Mouse (Mus musculus): ENCODE measurements around the gene Atox1. TPM values are rescaled to one million over a fixed set of nuclear protein-coding genes. Genes with fewer than 3 reads are reported as not detected.

Gene Atox1
- polyA plus RNA-seq, 1 experiment from 2014 or later = 325 TPM

DNA sequence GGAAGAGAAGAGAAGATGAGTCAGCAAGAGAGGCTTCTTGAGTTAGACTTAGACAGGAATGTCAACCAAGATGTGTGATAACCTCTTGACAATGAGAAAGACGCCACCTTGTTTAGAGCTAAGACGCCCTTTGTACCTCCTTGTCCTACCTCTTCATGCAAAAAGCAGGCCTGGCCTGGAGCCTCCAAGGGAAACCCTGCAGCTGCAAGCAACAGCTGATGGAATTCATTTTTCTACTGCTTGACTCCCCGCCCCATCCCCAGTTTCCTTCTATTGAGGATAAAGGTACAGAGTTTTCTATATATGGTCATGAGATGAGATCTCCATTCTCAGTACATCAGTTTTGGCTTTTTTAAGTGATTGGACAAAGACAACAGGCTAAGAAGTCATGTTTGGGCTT, 51.0 kb downstream of the Atox1 start:
- no peak overlapping the region for H3K4me3 ChIP-seq
- ATAC-seq (ENCODE audit: low FRiP score, low read depth) = no peak
- peaks cover 93% of the 10 kb centered on the region for H3K36me3 ChIP-seq
- H3K9ac ChIP-seq = no peak overlapping the region
- H3K9me3 ChIP-seq = no peaks in the 10 kb centered on the region
- 84% methylated on average over 3 of the region's 3 CpGs for WGBS
- peaks cover 38% of the 10 kb centered on the region for H3K4me1 ChIP-seq
- H3K27me3 ChIP-seq = no peaks in the 10 kb centered on the region
- no peak overlapping the region for H3K4me2 ChIP-seq (replicated peaks)
- H3K27ac ChIP-seq = peak overlapping the region; percentile 10; the same call in 1 of the 2 replicates

DNA sequence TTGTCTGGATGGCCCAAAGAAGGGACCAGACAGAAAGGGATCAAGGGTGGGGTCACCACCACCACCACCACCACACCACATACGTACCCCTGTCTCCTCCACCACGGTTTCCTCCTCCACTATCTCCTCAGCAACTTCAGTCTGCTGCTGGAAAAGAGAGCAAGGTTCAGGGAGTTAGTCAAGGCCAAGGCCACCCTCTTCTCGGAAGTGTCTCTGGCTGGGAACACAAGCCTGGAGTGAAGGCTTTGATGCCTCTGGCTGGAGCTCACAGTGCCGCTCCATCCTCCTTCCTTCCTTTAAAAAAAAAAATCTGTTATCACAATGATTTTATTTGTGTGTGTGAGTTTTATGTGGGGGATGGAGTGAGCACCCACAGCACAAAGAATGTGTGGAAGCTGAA, 53.9 kb downstream of the Atox1 start:
- Histone ChIP-seq H3K27me3 (no peaks in the 10 kb centered on the region), H3K36me3 (peaks cover 97% of the 10 kb centered on the region), H3K4me1 (peaks cover 16% of the 10 kb centered on the region), H3K9me3 (no peaks in the 10 kb centered on the region), H3K4me2 (replicated peaks) (no peak overlapping the region), H3K9ac (no peak overlapping the region), H3K27ac (no peak overlapping the region), H3K4me3 (no peak overlapping the region)
- no peak for ATAC-seq (ENCODE audit: low FRiP score, low read depth)
- WGBS = 86% methylated on average over 4 of the region's 4 CpGs

DNA sequence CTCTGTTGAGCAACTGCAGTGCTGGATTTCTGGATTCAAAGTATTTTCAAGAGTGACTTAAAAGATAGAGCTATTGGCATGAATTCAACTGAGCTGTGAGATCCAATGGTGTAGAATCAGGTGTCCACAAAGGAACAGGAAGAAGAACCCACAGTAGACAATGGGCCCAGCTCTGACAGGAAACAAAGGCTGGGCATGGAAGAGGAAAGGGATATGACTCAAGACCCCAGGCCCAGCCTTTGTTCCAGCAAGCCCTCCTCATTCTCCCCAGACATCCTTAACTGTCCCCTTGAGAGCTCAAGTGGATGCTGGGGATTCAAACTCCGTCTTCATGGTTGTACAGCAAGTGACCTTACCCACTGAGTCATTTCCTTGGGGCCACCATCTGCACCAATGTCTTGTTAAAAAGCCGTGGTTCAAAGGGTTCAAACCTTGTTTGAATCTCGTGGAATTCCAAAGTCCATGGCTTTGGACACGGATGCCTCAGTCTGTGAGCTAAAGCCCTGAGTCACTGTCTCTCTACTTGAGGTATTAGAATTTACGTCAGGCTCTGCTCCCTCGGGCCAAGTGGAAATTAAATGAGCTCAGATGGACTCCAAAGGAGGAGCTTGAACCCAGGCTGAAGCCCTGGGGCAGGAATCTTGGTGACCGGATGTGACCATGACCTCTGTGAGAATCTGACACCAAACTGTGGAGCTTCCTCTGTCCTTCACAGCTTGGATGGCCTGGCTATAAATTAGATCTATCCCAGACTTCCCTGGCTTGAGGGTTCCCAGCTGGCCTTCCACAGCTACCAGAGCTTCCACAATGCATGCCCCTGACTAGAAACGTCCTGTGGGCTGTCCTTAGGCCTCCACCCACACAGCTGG, 55.2 kb downstream of the Atox1 start:
- 0 out of 2 replicates have a peak, but pooled peaks cover 4% of the 10 kb centered on the region for H3K4me1 ChIP-seq
- no peak overlapping the region for H3K27ac ChIP-seq
- peaks cover 99% of the 10 kb centered on the region for H3K36me3 ChIP-seq
- no peak overlapping the region for H3K4me2 ChIP-seq (replicated peaks)
- H3K9ac ChIP-seq = no peak overlapping the region
- no peaks in the 10 kb centered on the region for H3K27me3 ChIP-seq
- no peak for ATAC-seq (ENCODE audit: low FRiP score, low read depth)
- no peak overlapping the region for H3K4me3 ChIP-seq
- WGBS = 61% methylated on average over 8 of the region's 8 CpGs
- H3K9me3 ChIP-seq = no peaks in the 10 kb centered on the region

DNA sequence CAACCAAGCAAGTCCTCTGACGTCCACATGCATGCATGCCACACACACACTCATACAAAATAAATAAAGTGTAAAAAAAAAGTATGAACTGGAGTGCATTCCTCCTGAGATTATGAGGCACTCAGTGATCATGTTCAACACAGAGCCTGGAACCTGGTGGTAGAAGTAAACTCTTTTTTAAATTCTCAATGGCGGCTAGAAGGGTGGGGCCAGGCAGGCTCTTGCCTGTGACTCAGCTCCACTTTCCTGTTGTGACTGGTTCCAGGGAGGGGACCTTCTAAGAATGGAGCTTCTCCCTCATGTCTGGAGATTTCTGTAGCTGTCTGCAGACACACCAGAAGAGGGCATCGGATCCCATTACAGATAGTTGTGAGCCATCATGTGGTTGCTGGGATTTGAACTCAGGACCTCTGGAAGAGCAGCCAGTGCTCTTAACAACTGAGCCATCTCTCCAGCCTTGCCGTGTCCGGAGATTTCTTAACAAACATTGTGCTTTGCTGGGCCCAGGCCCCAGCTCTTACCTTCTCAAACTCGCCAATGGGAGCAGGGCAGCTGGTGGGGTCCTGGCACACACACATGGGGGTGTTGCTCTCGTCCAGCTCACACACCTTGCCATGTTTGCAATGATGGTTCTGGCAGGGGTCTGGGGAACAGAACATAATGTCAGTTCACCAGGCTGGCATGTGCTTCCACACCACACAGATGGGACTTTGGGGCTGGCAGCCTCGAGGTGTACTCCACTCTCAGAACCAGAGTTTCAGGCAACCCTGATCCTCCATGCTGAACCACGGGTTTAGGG, 56.2 kb downstream of the Atox1 start:
- H3K4me3 ChIP-seq = no peak overlapping the region
- no peaks in the 10 kb centered on the region for H3K9me3 ChIP-seq
- H3K4me1 ChIP-seq = no peaks in the 10 kb centered on the region
- H3K36me3 ChIP-seq = peaks cover 96% of the 10 kb centered on the region
- H3K27me3 ChIP-seq = no peaks in the 10 kb centered on the region
- no peak overlapping the region for H3K9ac ChIP-seq
- H3K4me2 ChIP-seq (replicated peaks) = no peak overlapping the region
- no peak overlapping the region for H3K27ac ChIP-seq
- 89% methylated on average over 9 of the region's 9 CpGs for WGBS
- ATAC-seq (ENCODE audit: low FRiP score, low read depth) = no peak

DNA sequence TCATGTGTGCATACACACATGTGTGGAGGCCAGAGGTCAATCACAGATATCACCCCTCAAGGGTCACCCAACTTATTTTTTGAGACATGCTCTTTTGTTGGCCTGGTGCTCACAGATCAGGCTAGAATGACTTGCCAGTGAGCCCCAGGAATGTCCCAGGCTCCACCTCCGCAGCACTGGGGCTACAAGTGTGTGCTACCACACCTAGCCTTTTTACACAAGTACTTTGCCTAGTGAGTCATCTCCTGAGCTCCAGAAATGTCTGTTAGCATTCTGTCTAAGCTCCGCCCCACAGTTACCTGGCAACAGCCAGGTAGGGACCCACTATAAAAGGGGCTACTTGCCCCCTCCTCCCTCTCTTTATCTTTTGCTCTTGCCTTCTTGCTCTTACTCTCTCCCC, 60.2 kb downstream of the Atox1 start:
- Histone ChIP-seq H3K9ac (no peak overlapping the region), H3K27ac (no peak overlapping the region), H3K4me2 (replicated peaks) (no peak overlapping the region), H3K4me3 (no peak overlapping the region), H3K4me1 (no peaks in the 10 kb centered on the region), H3K36me3 (peaks cover 92% of the 10 kb centered on the region), H3K9me3 (no peaks in the 10 kb centered on the region), H3K27me3 (no peaks in the 10 kb centered on the region)
- WGBS = 95% methylated on average over 2 of the region's 2 CpGs
- no peak for ATAC-seq (ENCODE audit: low FRiP score, low read depth)

DNA sequence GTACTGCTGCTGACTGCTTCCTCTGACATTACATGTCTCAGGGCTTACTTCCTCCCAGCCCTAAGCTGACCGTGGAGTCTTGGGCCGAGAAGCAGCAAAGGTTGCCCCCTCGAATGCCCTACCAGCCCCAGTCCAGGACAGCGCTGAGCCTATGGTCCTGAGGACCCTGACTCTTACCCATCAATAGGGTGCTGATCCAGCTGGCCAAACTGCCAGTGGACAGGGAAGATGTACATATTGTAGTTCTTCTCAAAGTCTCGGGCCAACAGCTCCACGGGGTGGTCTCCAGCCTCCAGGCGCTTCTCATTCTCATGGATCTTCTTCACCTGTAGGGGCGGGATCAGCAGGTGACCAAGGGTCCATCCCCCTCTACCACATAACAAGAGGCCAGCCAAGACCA, 62.7 kb downstream of the Atox1 start:
- Histone ChIP-seq H3K27me3 (no peaks in the 10 kb centered on the region), H3K27ac (no peak overlapping the region), H3K36me3 (peaks cover 87% of the 10 kb centered on the region), H3K9ac (no peak overlapping the region), H3K4me3 (no peak overlapping the region), H3K4me2 (replicated peaks) (no peak overlapping the region), H3K4me1 (no peaks in the 10 kb centered on the region), H3K9me3 (no peaks in the 10 kb centered on the region)
- no peak for ATAC-seq (ENCODE audit: low FRiP score, low read depth)
- WGBS = 93% methylated on average over 8 of the region's 8 CpGs

DNA sequence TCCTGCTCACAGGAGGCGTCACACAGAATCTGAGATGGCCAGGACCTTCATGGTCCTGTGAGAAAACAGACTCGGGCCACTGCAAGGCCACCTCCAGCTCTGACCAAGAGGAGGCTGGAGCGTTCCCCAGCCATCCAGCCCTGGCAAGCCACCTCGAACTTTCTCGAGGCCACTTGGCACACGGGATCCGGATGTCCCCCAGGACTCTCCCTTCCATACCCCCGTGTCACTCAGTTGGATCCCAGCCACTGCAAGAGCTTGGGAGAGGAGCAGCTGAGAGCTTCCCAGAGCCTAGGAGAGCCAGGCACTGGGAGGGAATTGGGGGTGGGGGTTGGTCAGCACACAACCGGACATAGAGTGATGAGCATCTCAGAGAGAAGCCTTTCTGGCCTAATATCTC, 63.6 kb downstream of the Atox1 start:
- H3K36me3 ChIP-seq = peaks cover 78% of the 10 kb centered on the region
- no peak for ATAC-seq (ENCODE audit: low FRiP score, low read depth)
- H3K4me2 ChIP-seq (replicated peaks) = no peak overlapping the region
- WGBS = 85% methylated on average over 9 of the region's 9 CpGs
- no peaks in the 10 kb centered on the region for H3K4me1 ChIP-seq
- H3K9me3 ChIP-seq = no peaks in the 10 kb centered on the region
- no peak overlapping the region for H3K4me3 ChIP-seq
- no peak overlapping the region for H3K9ac ChIP-seq
- H3K27me3 ChIP-seq = no peaks in the 10 kb centered on the region
- H3K27ac ChIP-seq = no peak overlapping the region

DNA sequence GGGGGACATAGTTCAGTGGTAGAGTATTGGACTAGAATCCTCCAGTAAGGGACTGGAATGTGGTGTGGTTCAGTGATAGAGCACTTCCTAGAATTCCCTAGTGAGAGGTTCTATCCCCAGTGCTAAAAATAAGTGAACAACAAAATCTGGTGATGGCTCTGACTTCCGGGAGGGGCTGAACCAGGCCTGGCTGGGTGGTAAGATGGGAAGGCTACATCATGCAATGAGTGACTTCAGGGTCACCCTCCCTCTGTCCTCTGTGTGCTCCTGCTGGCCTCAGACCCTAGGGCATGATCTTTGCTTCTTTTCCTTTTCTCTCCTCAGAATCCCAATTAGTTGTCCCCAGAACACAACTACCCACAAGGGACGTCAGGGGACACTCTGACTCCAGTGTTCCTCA, 64.0 kb downstream of the Atox1 start:
- H3K27me3 ChIP-seq = no peaks in the 10 kb centered on the region
- 87% methylated on average over 2 of the region's 2 CpGs for WGBS
- peaks cover 74% of the 10 kb centered on the region for H3K36me3 ChIP-seq
- H3K9ac ChIP-seq = no peak overlapping the region
- H3K4me2 ChIP-seq (replicated peaks) = no peak overlapping the region
- ATAC-seq (ENCODE audit: low FRiP score, low read depth) = no peak
- H3K4me1 ChIP-seq = no peaks in the 10 kb centered on the region
- no peaks in the 10 kb centered on the region for H3K9me3 ChIP-seq
- H3K27ac ChIP-seq = no peak overlapping the region
- H3K4me3 ChIP-seq = no peak overlapping the region

Small RNA genes within 50 kb of the gene (microRNA-seq; reads per million reads assigned to microRNA genes)
- not detected for gene Mir7652

Other genes with a start within 250 kb of the Atox1 start
- 0.33 and 0.41 TPM in 2 replicates for gene Fat2, start 124.7 kb downstream of the Atox1 start, polyA plus RNA-seq (2015; fragmentation: Nextera tagmentation; extraction: Ambion mirVana)
- gene Sparc, start 38.1 kb downstream of the Atox1 start, polyA plus RNA-seq (2015; fragmentation: Nextera tagmentation; extraction: Ambion mirVana) = 1,317 and 1,385 TPM in 2 replicates
- gene G3bp1, start 8.4 kb upstream of the Atox1 start, polyA plus RNA-seq (2015; fragmentation: Nextera tagmentation; extraction: Ambion mirVana) = 209 and 211 TPM in 2 replicates
- not detected in 2 replicates for gene Glra1, start 147.0 kb upstream of the Atox1 start, polyA plus RNA-seq (2015; fragmentation: Nextera tagmentation; extraction: Ambion mirVana)

Data from limb, embryonic 13.5 days (tissue).